Mouse (Mus musculus) MEL-GATA-1-ER (cell line): ENCODE results near the gene Tubb2a.

Experiments used
- DNase-seq: peaks from one replicate; pipeline ENCODE4 v3.0.0-alpha.2; 2012; ENCODE audit warnings: low read depth; ENCODE audit errors: extremely low read depth

Gene Tubb2a

DNA sequence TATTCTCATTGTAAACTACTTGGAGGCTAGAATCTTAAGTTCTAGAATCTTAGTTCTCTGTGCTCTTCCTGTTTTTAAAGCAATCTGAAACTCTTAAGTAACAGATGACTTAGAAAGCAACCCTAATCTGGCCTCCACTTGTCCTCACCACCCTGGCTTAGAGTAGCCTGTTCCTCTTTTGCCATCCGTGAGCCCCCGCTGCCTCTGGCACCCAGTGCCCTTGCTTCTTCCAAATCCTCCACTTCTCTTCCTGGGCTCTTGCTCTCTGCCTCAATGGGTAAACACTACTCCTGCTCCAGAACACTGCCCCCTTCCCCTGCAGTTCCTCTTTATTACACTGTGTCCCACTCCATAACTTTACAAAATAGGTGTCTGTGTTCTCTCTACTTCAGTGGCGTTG is 26.1 kb downstream of the Tubb2a start:
- DNase-seq: peak; percentile 18

DNA sequence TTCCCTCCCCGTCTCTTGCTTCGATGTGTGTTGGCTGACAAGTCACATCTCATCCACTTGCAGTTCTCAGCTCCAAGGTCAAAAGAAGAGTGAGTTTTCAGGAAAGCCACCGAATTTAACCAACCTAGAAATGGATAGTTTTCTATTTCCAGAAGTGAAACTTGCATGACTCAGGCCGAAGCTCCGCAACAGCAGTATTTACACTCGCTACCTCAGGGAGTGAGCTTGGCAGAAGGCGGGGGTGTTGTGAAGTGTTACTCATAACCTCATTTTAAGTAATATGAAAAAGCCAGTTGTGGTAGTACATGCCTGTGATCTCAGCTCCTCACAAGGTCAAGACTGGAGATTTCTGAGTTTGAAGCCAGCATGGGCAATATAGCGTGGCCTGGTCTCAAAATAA is 27.3 kb downstream of the Tubb2a start:
- no peak for DNase-seq

DNA sequence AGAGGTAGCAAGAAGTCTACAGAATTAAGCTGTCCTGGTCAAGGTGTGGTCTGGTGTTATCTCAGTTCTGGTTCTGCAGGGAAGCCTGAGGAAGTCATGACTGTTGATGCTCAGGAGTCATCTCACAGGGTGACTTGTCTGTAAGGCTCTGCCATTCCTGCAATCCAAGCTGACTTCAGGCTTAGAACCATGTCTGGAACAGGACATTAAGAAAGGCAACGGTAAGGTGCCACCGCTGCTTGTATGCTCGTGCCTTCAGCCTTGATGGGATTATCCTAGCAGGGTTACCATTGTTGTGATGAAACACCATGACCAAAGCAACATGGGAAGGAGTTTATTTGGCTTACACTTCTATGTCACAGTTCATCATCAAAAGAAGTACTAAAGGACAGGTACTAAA is 30.3 kb downstream of the Tubb2a start:
- no peak for DNase-seq

DNA sequence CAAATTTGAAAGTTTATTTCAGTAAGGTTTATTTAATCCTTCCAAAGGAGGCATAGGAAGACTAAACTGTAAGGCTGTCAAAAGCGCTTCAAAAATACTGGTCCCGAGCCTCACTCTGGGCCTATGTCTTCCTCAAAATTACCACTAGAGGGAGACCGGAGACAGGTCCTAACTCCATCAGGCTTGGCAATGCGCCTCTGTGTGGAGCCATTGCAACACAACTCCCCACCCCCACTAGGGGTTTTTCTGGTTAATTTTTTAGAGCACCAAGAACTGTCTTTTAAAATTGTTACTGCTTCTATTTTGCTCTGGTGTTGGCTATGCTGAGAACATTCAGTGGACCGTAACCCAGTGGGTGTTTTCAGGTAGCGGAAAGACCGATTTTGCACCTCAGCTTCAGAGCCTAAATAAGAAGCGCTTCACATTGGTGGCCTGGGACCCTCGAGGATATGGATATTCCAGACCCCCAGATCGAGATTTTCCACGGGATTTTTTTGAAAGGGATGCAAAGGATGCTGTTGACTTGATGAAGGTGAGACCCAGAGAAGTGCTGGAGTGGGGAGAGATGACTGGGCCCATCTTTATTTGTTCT is 31.3 kb downstream of the Tubb2a start:
- peak; percentile 51 for DNase-seq

DNA sequence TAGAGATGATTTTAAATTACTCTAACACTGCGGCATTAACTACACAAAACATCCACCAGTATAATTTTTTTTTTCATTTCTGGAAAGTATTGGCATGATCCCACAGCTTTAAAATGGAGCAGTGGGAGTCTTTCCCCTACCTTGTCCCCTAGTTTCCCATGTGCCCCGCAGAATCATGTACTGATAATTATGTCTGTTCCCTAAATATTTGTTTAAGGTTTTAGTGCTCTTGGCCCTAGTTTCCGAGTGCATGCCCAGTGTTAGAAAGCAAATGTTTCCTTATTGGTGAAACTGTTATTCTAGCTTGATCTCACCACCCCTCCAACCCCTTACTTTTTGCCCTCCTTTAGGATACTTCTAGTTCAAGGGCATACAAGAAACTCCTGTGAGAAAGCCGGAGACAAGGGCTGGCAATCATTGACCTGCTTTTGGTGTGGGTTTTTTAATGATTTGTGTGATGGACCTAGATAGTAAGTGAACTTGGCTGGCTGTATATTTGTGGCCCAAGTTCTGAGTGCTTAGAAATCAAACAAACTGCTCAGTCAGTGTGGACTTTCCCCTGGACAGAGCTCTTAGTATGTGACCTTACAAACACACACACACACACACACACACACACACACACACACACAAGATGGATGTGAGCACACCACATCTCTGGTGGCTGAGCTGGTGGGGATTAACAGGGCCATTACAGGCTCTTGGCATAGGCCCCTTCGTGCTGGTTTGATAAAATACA is 32.1 kb downstream of the Tubb2a start:
- no peak for DNase-seq

DNA sequence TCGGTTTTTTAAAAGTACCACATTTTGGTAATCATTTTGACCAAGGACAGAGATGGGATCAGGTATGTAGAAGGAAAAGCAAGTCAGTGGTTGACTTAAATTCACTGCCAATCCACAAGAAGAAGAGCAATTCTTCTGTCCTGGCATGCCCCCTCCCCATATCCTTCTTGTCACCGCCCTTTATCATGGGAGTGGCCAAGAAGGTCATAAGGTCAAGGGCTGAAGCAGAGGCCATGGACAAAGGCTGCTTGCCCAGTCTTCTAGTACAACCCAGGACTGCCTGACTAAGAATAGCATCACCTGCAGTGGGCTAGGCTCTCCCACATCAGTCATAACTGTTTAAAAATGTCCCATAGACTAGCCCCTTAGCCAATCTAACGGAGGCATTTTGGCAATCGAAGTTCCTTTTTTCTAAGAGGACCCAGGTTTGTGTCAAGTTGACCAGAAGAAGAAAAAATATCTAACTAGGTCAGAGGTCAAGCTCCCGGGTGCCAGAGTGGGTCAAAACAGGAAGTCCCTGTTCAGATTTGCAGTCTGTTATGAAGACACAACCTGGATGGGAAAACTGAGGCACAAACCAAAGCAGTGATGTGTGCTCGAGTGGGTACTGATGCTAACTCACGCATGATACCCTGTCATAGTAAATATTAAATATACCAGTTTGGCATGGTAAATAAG is 34.0 kb downstream of the Tubb2a start:
- no peak for DNase-seq

DNA sequence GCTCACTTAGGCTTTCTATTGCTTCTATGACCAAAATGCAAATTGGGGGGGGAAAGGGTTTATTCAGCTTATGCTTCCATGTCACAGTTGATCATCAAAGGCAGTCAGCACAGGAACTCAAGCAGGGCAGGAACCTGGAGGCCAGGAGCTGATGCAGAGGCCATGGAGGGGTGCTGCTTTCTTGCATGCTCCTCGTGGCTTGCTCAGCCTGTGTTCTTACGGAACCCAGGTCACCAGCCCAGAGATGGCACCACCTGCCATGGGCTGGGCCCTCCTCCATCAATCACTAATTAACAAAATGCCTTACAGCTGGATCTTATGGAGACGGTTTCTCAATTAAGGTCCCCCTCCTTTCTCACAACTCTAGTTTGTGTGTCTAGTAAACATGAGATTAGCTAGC is 37.7 kb downstream of the Tubb2a start:
- DNase-seq: no peak

DNA sequence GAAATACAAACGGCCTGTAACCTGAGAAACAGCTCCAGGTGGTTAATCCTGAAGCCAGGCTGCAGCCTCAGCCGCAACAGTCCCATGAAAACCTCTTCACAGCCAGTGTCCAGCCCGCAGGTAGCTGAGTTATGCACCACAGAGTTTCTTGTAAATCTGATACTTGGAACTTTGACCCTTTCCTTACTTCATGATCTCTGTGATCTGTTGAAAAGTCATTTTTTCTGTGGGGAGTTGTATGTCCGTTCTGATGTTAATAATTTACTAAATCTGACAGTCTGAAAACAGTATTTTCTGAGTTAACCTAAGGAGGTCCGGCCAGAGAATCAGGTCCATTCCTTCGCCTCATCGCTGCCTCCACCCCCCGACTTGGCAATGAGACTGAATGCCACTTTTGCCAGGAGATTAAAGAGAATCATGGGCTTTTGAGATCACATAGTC is 38.9 kb downstream of the Tubb2a start:
- no peak for DNase-seq

DNA sequence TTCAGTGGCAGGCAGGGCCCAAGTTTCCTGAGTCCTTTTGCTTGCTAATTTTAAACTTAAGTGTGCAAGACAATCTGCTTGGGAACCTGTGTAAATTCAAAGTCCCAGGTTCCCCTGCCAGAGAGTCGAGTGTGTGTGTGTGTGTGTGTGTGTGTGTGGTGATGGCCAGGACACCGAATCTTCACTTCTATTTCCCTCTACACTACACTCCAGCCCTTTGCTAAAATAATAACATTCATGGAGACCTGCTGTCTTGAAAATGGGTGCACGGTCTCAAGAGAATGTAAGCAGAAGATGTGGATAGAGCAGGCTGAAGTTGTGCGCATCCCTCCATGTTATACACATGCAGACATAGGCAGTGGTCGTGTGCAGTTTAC is 39.8 kb downstream of the Tubb2a start:
- peak; percentile 8 for DNase-seq

DNA sequence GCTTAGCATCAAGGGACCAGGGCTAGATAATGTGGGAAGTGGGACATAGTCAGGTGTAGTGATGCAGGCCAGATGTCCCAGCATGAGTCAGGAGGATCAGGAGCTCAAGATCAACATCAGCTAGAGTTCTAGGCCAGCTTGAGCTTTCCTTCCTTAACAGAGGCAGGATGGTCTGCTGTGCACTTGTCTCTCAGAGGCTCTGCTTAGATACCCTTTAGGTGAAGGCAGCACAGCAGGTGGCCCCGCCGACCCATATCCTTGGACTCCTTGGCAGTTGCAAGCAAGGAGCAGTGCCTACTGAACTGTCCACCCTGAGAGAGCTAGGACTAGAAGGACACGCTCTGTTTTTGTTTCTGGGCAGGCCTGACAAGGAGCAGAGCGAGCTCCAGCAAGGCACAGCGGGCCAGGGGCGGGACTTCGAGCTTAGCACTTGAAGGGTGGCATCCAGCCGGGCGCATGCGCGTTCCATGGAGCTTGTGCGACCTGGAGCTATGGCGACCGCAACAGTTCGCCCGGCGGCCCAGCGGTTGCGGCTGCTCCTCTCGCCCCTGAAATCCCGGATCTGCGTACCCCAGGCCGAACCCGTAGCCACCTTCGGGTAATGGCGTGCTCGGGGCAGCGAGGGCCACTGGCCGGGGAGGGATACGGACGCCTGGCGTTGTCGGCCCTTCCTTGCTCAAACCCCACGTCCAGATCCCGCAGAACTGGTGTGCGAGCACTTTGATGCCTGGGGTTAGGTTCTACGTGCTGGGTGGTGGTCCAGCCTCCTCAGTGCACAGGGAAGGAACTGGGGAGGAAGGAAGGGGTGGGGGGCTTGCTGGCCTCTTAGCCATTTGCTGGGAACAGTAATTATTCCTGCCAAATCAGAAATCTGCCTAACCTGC is 40.4 kb downstream of the Tubb2a start, which contains the start of gene Bphl:
Gene Bphl, plus strand, starts transcription at position 426 of the 884 bp plus-strand sequence.
- peak; percentile 80 for DNase-seq

DNA sequence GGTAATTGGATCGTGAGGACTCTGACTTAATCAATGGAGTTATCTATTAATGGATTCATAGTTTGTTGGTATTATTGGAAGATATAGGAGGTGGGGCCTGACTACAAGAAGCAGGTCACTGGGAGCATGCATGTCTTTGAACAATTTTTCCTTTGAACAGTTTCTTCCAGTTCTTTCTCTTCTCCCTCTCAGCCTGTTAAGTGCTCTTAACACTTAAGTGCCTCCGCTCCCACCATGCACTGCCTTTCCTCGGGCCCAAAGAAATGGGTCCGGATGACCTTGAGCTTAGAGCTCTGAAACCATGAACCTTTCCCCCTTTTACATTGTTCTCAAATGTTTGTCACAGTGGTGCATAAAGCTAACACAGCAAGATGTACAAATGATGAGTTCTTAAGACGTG is 41.1 kb downstream of the Tubb2a start:
- no peak for DNase-seq

DNA sequence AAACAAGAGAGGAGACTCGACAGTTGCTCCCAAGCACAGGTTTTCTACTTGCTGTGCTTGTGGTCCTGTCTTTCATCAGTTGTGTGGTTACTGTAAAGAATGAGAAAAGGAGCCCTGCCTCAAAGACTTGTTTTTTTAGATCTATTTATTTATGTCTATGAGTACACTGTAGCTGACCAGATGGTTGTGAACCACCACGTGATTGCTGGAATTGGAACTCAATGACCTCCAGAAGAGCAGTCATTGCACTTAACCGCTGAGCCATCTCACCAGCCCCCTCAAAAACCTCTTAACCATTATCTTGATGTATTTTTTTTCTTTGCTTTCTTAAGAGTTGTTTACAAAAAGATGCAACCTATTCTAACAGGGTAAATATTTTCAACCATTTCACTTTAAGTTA is 42.4 kb downstream of the Tubb2a start:
- DNase-seq: no peak

DNA sequence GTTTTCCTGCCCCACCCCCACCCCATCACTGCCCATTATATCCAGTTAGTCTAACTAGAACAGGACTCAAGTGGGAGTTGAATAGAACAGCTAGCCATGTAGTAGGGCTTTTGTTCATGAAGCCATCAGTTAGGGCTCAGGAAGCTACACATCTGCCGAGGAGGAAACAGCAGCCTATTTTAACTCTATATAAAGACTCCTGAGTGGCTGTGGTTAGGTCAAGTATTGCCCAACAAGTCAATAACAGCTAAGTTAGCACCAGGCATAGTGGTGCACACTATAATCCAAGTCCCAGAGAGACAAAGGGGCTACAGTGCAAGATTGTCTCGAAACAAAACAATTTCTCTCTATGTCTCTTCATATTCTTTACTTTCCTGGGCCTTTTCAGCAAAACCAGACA is 45.8 kb downstream of the Tubb2a start:
- DNase-seq: no peak
